Mouse (Mus musculus) layer of hippocampus, adult 9-10 months (tissue): Measurements from ENCODE around the gene Sec24b.

Experiments used
- DNase-seq: peaks from one replicate; pipeline ENCODE4 v3.0.0; 2022; ENCODE audit warnings: low spot score

Gene Sec24b

GRCm38 (mm10) chr3:130054587-130054986 is 6.8 kb downstream of the Sec24b start:
- DNase-seq = no peak

GRCm38 (mm10) chr3:130053340-130054066 is 7.8 kb downstream of the Sec24b start:
- no peak for DNase-seq

- no peak for DNase-seq
Measured at GRCm38 (mm10) chr3:130052541-130053298, 8.6 kb downstream of the Sec24b start.

GRCm38 (mm10) chr3:130052116-130052515 is 9.2 kb downstream of the Sec24b start:
- DNase-seq = no peak

- DNase-seq = no peak
Measured at GRCm38 (mm10) chr3:130040711-130041110, 20.6 kb downstream of the Sec24b start.

GRCm38 (mm10) chr3:130040017-130040416 is 21.3 kb downstream of the Sec24b start:
- no peak for DNase-seq

- no peak for DNase-seq
Measured at GRCm38 (mm10) chr3:130028741-130029140, 32.6 kb downstream of the Sec24b start.

GRCm38 (mm10) chr3:130026181-130026580 is 35.2 kb downstream of the Sec24b start:
- DNase-seq = peak; percentile 15

GRCm38 (mm10) chr3:130025556-130025955 is 35.8 kb downstream of the Sec24b start:
- no peak for DNase-seq

GRCm38 (mm10) chr3:130012943-130013342 is 48.4 kb downstream of the Sec24b start:
- DNase-seq = no peak

GRCm38 (mm10) chr3:130011236-130011635 is 50.1 kb downstream of the Sec24b start:
- DNase-seq = no peak

- no peak for DNase-seq
Measured at GRCm38 (mm10) chr3:130006141-130006540, 55.2 kb downstream of the Sec24b start.

GRCm38 (mm10) chr3:130000926-130001325 is 60.4 kb downstream of the Sec24b start:
- no peak for DNase-seq

GRCm38 (mm10) chr3:129998526-129998925 is 62.8 kb downstream of the Sec24b start:
- DNase-seq = no peak

- DNase-seq = no peak
Measured at GRCm38 (mm10) chr3:129998001-129998400, 63.4 kb downstream of the Sec24b start.

GRCm38 (mm10) chr3:129997324-129997723 is 64.0 kb downstream of the Sec24b start:
- no peak for DNase-seq

- no peak for DNase-seq
Measured at GRCm38 (mm10) chr3:129987297-129987696, 74.1 kb downstream of the Sec24b start.

GRCm38 (mm10) chr3:129985335-129985734 is 76.0 kb downstream of the Sec24b start:
- no peak for DNase-seq

- no peak for DNase-seq
Measured at GRCm38 (mm10) chr3:129984797-129985196, 76.6 kb downstream of the Sec24b start.

GRCm38 (mm10) chr3:129982271-129982670 is 79.1 kb downstream of the Sec24b start:
- DNase-seq = no peak

GRCm38 (mm10) chr3:129981756-129982155 is 79.6 kb downstream of the Sec24b start:
- no peak for DNase-seq

- DNase-seq = no peak
Measured at GRCm38 (mm10) chr3:129979510-129979909, 81.8 kb downstream of the Sec24b start.

- DNase-seq = no peak
Measured at GRCm38 (mm10) chr3:129978716-129979115, 82.6 kb downstream of the Sec24b start.
